Mouse (Mus musculus): ENCODE measurements around the gene Pi16.

DNA sequence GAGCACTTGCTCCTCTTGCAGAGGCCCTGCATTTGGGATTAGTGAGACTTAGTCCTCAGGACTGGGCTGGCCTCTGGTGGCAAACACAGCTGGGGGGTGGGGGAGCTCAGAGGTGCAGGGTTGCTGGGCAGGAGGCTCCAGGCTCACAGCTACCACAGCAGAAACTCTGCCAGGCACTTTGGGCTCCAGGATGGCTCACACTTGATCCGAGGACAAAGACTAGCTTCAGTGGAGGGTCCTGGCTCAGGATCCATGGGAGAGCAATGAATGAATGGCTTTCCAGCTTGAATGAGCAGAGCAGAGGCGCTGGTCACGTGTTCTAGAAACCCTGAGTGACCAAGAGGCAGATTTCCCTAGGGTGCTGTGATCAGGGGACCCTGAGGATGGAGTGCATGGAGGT lies 41.4 kb downstream of the Pi16 start:
- TF ChIP-seq CTCF (IDR thresholded peaks at IDR 0.05; ENCODE audit: borderline replicate concordance, control insufficient read depth, extremely low read depth, insufficient read depth, low read length, poor library complexity) (no peak), POLR2A (IDR thresholded peaks at IDR 0.05; ENCODE audit: control insufficient read depth, extremely low read depth, insufficient read depth, low read length, poor library complexity) (no peak)
